ENCODE assay signal across 21 mouse cellular contexts in genomic region chr19:28660912-28661311, GRCm38 (mm10). TPM values are rescaled to one million over a fixed set of nuclear protein-coding genes. Genes with fewer than 3 reads are reported as not detected.
DNase-seq lines count a peak whose midpoint lies in the region; ATAC-seq and TF ChIP-seq lines count a peak whose summit lies in the region.
"Had no signal": no experiment of that assay in that cellular context is flagged by ENCODE, and none has a peak within 500 bp of the region (broad histone marks: within the 10 kb centered on the region; RNA-seq: fewer than 3 reads in every experiment).

No protein-coding gene starts in this region.

- WGBS in kidney, embryonic 16.5 days = 26% methylated on average over 7 of the region's 7 CpGs
- WGBS in cerebellum, adult 2 months = 79% methylated on average over 7 of the region's 7 CpGs
- WGBS in intestine, embryonic 16.5 days = 82% methylated on average over 7 of the region's 7 CpGs

- no peak for TF ChIP-seq POLR2A in cerebellum, adult 2 months (IDR thresholded peaks at IDR 0.05; ENCODE audit: borderline replicate concordance, insufficient read depth, low read length)

- H3K4me2 ChIP-seq in kidney, embryonic 16.5 days (replicated peaks; ENCODE audit: low read depth, low read length) = 0 out of 2 replicates have a peak overlapping the region, but pooled peaks have one; percentile 7
- no peak overlapping the region for H3K4me2 ChIP-seq in intestine, embryonic 16.5 days (ENCODE audit: low read depth, low read length)
- H3K4me2 ChIP-seq: embryonic facial prominence, embryonic 12.5 days; forebrain, embryonic 13.5 days; heart, embryonic 11.5 days; heart, embryonic 15.5 days; hindbrain, embryonic 14.5 days had no signal

- 0 out of 2 replicates have a peak, but pooled peaks cover 3% of the 10 kb centered on the region for H3K36me3 ChIP-seq in kidney, embryonic 16.5 days (ENCODE audit: insufficient read depth, low read length)
- no peaks in the 10 kb centered on the region for H3K36me3 ChIP-seq in intestine, embryonic 16.5 days (ENCODE audit: control insufficient read depth, insufficient read depth, low read length)
- H3K36me3 ChIP-seq: embryonic facial prominence, embryonic 12.5 days; heart, embryonic 15.5 days had no signal

- ATAC-seq in kidney, embryonic 16.5 days (ENCODE audit: low FRiP score, low TSS enrichment) = peak; percentile 92
- no peak for ATAC-seq in intestine, embryonic 16.5 days
- ATAC-seq: forebrain, embryonic 13.5 days; forebrain, postnatal 0 days had no signal

- H3K9me3 ChIP-seq in kidney, embryonic 16.5 days (ENCODE audit: low read length) = no peaks in the 10 kb centered on the region
- H3K9me3 ChIP-seq in intestine, embryonic 16.5 days (ENCODE audit: control insufficient read depth, low read length) = no peaks in the 10 kb centered on the region
- H3K9me3 ChIP-seq: embryonic facial prominence, embryonic 12.5 days; forebrain, embryonic 13.5 days; heart, embryonic 15.5 days had no signal

- no peak overlapping the region for H3K9ac ChIP-seq in kidney, embryonic 16.5 days (replicated peaks; ENCODE audit: low read length)
- H3K9ac ChIP-seq in intestine, embryonic 16.5 days (ENCODE audit: low read depth, low read length) = no peak overlapping the region
- H3K9ac ChIP-seq: embryonic facial prominence, embryonic 12.5 days; forebrain, embryonic 13.5 days; forebrain, postnatal 0 days; heart, embryonic 15.5 days; hindbrain, embryonic 14.5 days had no signal

- TF ChIP-seq CTCF in cerebellum, adult 2 months (IDR thresholded peaks at IDR 0.05; ENCODE audit: borderline replicate concordance, insufficient read depth, low read depth, low read length) = no peak

- peaks cover 59% of the 10 kb centered on the region for H3K4me1 ChIP-seq in kidney, embryonic 16.5 days (ENCODE audit: insufficient read depth, low read length)
- no peaks in the 10 kb centered on the region for H3K4me1 ChIP-seq in cerebellum, adult 2 months (ENCODE audit: control insufficient read depth, insufficient read depth, low read length)
- no peaks in the 10 kb centered on the region for H3K4me1 ChIP-seq in intestine, embryonic 16.5 days (ENCODE audit: control insufficient read depth, insufficient read depth, low read length)
- H3K4me1 ChIP-seq: embryonic facial prominence, embryonic 12.5 days had no signal

- no peaks in the 10 kb centered on the region for H3K27me3 ChIP-seq in kidney, embryonic 16.5 days (ENCODE audit: insufficient read depth, low read length)
- no peaks in the 10 kb centered on the region for H3K27me3 ChIP-seq in cerebellum, adult 2 months (ENCODE audit: control insufficient read depth, insufficient read depth, low read length)
- no peaks in the 10 kb centered on the region for H3K27me3 ChIP-seq in intestine, embryonic 16.5 days (replicated peaks; ENCODE audit: control insufficient read depth, insufficient read depth, low read length)
- H3K27me3 ChIP-seq: forebrain, embryonic 13.5 days; heart, embryonic 15.5 days had no signal

- DNase-seq in kidney, adult 8-10 months = peak; percentile 62 to 63
- DNase-seq in kidney, postnatal 25 days = peak; percentile 61 to 85
- no peak for DNase-seq in layer of hippocampus, adult 9-11 months
- DNase-seq in cerebellum, adult 2 months = no peak
- DNase-seq in T-cell, adult 2 months (ENCODE audit: low spot score) = no peak
- DNase-seq: adrenal gland, adult 8-10 months; adrenal gland, postnatal 36 days; cerebellum, adult 11 months; cerebellum, adult 9-10 months; cerebellum, postnatal 25 days; forebrain, postnatal 0 days; gastrocnemius, postnatal 14 days; heart, adult 2 months; heart, postnatal 14 days had no signal

- H3K27ac ChIP-seq in kidney, embryonic 16.5 days (ENCODE audit: low read length) = peak overlapping the region; percentile 71
- H3K27ac ChIP-seq in cerebellum, adult 2 months (ENCODE audit: insufficient read depth, low read length) = no peak overlapping the region
- no peak overlapping the region for H3K27ac ChIP-seq in intestine, embryonic 16.5 days (ENCODE audit: low read length)
- H3K27ac ChIP-seq: embryonic facial prominence, embryonic 12.5 days; forebrain, embryonic 13.5 days; heart, adult 2 months; heart, embryonic 15.5 days; hindbrain, embryonic 14.5 days had no signal

- H3K4me3 ChIP-seq in kidney, embryonic 16.5 days (ENCODE audit: low read length) = no peak overlapping the region
- H3K4me3 ChIP-seq in cerebellum, adult 2 months (replicated peaks; ENCODE audit: insufficient read depth, low read depth, low read length) = no peak overlapping the region
- no peak overlapping the region for H3K4me3 ChIP-seq in intestine, embryonic 16.5 days (ENCODE audit: low read length)
- H3K4me3 ChIP-seq: embryonic facial prominence, embryonic 12.5 days; forebrain, embryonic 13.5 days; heart, adult 2 months; heart, embryonic 15.5 days had no signal

RNA-seq across cellular contexts. Expression of gene Glis3, which starts 19.0 kb away (rescaled TPM):
- 9.0 and 10.1 TPM in 2 replicates for polyA plus RNA-seq in kidney, embryonic 16.5 days (2015; fragmentation: Nextera tagmentation; extraction: Ambion mirVana)
- 0.59 and 0.63 TPM in 2 replicates for polyA plus RNA-seq in cerebellum, adult 2 months (2012; rRNA removed)
- polyA plus RNA-seq in intestine, embryonic 16.5 days (2015; fragmentation: Nextera tagmentation; extraction: Ambion mirVana) = 0.73 and 0.97 TPM in 2 replicates

Comparison
In these comparisons a context has a peak if more than half of its experiments do, and no peak if none do; other contexts are left out.
1. DNase-seq: peak in kidney, adult 8-10 months (2 of 2) and kidney, postnatal 25 days (2 of 2); none in layer of hippocampus, adult 9-11 months (single experiment), cerebellum, adult 2 months (0 of 2) and T-cell, adult 2 months (single experiment).